Mouse (Mus musculus) megakaryocyte progenitor cell, adult 5-6 weeks (primary cell): ENCODE results near the gene Pi4kb. TPM values are rescaled to one million over a fixed set of nuclear protein-coding genes. Genes with fewer than 3 reads are reported as not detected.
"Not testable (repeated sequence)": the region's sequence is repeated elsewhere in the genome, so short reads cannot be mapped to it uniquely, and the experiment has no call there.

ENCODE experiments used
- ATAC-seq: replicated peaks from 2 replicates; pipeline ENCODE4 v1.8.0; 2016; ENCODE audit warnings: mild to moderate bottlenecking, moderate TSS enrichment, inconsistent platforms; ENCODE audit not compliant: poor library complexity
- total RNA-seq, 2 experiments: library from RNA; stranded (forward) in 1 of 2; stranded (reverse) in 1 of 2; fragments of 157-497, 149-512 nt in 1 of 2; fragments of 200-1000 nt in 1 of 2; gene quantifications; 2 replicates each; pipeline versions ENCODE4 v1.2.3 to v1.2.4; 2015 to 2017

The Pi4kb gene
- total RNA-seq, 2 experiments from 2014 or later: 23.5 to 24.0 TPM

- peak; percentile 21; the same call in 1 of the 2 replicates for ATAC-seq
These were observed 40.1 kb downstream of the Pi4kb start for GRCm38 (mm10) chr3:95014428-95015151.

DNA sequence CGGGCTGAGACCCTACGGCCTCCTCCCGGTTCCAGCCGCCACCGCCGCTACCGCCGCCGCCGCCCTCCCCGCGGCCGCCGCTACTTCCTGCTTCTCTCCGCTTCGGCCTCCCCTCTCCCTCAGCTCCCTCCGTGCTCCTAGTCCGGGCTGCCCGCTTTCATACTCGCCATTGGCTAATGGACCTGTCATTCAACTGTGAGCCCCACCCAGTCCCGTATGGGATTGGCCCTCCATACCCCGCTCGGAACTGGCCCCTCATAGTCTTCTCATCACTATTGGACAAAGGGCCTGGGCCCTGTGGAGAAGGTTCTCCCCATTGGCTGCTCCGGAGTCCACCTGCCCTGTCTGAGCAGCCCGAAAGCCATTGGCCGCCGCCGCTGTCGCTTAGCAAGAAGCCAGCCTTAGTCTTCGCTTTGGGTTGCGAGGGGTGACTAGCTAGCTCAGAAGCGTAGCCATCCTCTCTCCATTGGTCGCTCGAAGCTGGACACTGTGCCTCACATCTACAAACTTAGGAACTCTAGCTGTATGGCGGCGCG, 40.9 kb downstream of the Pi4kb start, which contains the start of gene Zfp687:
Zfp687 (minus strand) TSS at position 112 of the 536 bp plus-strand sequence.
- ATAC-seq: peak; percentile 73

DNA sequence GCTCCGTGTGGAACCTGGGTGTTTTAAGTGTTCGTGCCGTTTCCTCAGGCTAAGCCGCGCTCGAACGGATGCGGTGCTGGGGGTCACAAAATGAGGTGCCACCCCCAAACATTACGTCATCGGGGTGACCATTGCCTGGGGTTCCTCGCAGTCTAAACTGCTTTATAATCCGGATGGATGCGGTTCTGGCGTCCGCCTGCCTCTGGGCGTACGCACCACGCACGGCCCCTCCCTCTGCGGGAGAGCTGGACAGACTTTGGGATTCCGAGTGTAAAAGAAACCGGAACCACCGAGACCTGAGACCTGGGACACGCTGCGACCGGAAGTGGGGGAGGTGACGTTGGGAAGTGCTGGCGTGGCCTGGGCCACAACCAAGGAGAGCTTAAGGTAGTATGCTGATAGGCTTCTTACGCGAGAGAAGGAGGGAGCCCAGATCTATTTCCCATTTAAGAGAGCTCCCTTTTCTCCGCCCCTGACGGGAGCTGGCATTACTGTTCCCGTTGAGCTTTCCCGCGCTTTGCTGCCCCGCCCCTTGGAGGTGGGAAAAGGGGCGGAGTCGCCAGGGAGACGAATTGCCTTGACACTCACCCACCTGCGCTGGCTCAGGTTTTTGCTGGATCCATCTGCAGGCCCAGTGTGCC, 41.5 kb downstream of the Pi4kb start:
- ATAC-seq: peak; percentile 62

DNA sequence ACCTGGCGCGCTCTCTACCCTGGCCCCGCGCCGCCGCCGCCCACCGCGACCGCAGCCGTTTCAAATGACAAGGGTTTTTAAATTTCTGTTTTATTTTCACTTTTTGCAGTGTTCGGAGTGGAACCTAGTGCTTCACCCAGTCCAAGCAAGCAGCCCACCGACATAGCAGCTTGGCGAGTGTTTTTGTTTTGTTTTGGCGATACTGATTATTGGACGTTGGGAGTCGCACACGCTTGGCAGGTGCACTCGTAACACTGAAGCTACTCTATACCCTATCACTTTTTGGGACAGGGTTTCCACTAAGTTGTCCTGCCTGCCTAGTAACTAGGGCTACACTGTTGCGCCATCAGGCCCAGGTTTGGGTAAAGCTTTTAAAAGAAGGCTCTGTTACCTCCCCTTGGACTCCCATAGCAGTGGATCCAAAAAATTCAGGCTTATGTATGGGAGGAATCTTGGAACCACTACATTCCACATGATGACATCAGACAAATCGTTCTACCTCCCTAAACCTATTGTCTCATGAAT, 42.1 kb downstream of the Pi4kb start:
- no peak for ATAC-seq

- ATAC-seq: no peak
These were observed 44.2 kb downstream of the Pi4kb start for GRCm38 (mm10) chr3:95018741-95019140.

DNA sequence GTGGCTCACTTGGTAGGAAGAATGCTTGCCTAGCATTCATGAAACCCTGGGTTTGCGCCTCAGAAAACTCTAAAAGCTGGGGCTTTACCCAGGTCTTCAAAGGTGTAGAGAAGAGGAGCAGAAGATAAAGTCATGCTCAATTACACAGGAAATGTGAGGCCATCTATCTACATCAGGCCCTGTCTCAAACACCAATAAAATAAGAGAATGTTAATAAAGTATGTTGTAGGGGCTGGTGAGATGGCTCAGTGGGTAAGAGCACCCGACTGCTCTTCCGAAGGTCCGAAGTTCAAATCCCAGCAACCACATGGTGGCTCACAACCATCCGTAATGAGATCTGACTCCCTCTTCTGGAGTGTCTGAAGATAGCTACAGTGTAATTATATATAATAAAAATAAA, 46.4 kb downstream of the Pi4kb start:
- not testable (repeated sequence) for ATAC-seq

DNA sequence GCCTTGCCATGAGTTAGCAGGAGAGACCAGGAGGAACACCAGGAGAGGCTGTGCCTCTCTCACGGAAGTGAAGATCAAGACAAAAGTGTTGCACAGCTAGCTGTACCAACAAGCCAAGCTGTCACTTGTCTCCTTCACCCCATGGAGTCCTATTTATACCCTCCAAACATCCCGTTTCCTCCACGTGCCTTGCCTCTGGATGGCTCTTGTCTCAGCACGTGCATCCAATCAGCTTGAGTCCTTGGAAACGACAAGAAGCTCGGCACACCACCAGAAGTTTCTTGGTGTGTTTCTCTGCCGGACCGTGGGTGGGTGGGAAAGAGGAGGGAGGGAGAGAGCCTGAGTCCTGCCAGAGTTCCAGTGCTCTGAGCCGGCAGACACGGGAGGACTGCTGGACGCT, 50.0 kb downstream of the Pi4kb start:
- ATAC-seq: no peak

GRCm38 (mm10) chr3:95025202-95025601, 50.7 kb downstream of the Pi4kb start:
- no peak for ATAC-seq

DNA sequence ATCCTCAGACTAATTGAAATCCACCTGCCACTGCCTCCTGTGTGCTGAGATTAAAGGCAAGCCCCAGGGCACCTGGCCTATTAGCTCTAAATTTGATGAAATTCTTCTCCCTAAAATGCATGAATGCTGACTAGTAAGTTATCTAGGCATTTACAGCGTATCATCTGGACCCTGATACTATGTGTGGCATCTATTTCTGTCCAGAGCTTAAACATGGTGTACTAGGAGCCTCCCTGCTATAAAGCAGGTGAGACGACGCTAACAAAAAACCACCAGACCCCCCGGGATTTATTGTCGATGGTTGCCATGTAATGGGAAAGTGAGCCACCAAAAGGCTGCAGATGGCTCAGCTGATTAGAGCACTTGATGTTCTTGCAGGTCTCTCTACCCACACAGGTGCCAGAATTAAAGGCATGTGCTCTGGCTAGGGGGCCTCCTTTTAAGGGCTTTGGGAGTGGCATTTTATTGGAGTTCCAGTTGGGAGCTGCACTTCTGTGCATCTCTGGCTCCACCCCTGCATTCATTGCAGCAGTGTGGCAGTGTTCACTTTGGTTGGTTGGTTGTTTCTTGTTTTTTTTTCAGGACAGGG, 52.6 kb downstream of the Pi4kb start:
- peak; percentile 19; the same call in 1 of the 2 replicates for ATAC-seq

GRCm38 (mm10) chr3:95027701-95028100, 53.2 kb downstream of the Pi4kb start:
- peak; percentile 85 for ATAC-seq

- 0 out of 2 replicates have a peak, but pooled peaks have one; percentile 18 for ATAC-seq
These were observed 54.1 kb downstream of the Pi4kb start for GRCm38 (mm10) chr3:95028603-95029002.

GRCm38 (mm10) chr3:95029291-95029827, 54.8 kb downstream of the Pi4kb start:
- ATAC-seq: not testable (repeated sequence)

DNA sequence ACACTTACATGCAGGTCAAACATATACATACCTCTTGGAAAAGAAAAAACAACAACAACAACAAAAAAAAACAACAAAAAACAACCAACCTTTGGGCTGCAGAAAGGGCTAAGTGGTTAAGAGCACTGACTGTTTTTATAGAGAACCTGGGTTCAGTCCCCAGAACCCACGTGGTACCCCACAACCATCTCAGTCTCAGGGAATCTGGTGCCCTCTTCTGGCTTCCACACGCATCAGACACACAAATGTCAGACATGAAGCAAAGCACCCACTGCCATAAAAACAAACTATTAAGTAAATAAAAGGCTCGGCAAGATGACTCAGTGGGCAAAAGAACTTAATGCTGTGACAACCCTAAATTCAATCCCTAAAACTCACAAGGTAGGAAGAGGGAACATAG, 55.4 kb downstream of the Pi4kb start:
- 0 out of 2 replicates have a peak, but pooled peaks have one; percentile 43 for ATAC-seq

DNA sequence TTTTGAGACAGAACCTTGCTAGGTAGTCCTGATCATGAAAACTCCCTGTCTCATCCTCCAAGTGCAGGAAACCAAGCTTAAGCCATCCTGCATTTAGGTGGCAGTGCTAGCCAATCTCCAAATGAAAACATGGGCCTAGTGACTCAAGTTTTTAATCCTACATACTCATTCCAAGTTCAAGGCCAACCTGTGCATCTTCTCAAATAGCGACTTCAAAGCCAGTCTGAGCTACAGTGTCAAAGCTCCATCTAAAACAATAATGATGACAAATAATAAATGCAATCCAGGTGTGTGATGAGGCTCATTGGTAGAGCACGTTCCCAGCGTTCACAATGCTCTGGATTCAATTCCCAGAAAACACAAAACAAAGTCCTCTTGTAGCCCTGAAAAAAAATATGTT, 67.1 kb downstream of the Pi4kb start:
- ATAC-seq: no peak

- peak; percentile 98 for ATAC-seq
These were observed 67.8 kb downstream of the Pi4kb start, which contains the start of gene Psmd4 for GRCm38 (mm10) chr3:95042166-95042837. Psmd4 (minus strand) TSS chr3:95042614.

GRCm38 (mm10) chr3:95042838-95043229, 68.3 kb downstream of the Pi4kb start:
- peak; percentile 65 for ATAC-seq

DNA sequence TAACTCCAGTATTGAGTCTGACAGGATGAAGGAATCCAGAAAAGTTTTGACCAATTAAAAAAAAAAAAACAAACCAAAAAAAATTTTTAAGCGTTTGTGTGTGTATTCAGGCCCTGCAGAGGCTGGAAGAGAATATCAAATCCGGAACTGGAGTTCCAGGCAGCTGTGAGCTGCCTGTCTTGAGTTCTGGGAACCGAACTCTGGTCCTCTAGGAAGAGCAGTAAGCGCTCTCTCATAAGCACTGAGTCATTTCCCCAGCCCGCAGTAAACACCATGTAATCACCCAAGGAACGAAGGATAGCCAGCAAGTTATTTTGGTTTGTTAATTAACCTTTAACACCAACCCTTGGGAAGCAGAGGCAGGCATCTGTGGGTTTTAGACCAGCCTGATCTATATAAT, 68.7 kb downstream of the Pi4kb start:
- ATAC-seq: no peak

GRCm38 (mm10) chr3:95046462-95047057, 72.0 kb downstream of the Pi4kb start:
- no peak; the same call in 1 of the 2 replicates for ATAC-seq

DNA sequence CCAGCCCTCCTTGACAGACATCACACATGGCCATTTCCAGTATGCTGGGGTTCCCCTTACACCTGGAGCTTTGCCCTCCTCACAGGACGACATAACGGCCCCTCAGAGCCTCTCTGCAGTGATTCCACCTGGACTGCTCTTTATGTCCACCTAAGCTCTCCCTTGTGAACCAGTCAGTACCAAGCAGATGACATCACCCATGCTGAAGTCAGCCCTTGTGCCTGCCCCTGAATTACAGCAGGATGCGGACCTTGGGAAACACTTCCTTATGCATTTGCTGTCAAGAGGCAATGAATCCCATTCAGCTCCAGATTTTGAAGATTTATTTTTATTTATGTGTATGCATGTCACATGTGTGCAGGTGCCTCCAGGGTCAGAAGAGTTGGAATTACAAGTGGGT, 73.4 kb downstream of the Pi4kb start:
- no peak for ATAC-seq

DNA sequence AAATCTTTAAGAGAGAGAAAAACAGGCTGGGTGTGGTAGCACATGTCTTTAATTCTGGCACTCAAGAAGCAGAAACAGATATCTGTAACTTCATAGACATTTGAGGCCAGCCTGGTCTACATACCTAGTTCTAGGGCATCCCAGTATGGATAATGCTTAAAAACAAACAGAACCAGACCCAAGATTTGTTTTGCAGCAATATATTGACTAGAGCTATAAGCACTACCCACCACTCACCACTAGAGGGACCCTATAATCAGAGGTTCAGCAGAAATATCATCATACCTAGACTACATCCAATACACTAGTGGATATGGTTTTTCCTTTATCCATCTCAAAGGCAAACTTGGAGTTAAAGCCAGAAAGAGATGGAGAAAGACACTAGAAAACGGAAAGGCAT, 78.4 kb downstream of the Pi4kb start:
- ATAC-seq: peak; percentile 53
